Mouse (Mus musculus): ENCODE results near the gene Tmem204.

DNA sequence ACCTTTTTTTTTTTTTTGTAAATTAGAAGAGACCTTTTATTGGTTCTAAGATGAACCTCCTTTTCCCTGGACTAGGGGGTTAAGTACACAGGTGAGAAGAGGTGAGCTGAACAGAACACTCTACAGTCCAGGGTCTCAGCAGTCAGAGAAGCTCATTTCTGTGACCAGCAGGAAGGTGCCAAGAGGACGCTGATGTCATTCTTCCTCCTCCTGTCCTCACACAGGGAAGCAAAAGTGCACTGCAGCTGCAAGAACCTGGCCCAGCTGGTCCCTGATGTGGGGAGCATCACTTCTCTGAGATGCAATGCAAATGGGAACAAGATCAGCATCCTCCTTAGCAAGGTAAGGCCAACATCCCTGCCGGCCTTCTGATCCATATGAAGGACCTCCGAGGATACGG is 38.1 kb downstream of the Tmem204 start:
- no peak for TF ChIP-seq EP300 (IDR thresholded peaks at IDR 0.05; ENCODE audit: low read depth)
- TF ChIP-seq CTCF (IDR thresholded peaks at IDR 0.05; ENCODE audit: low read depth): no peak

Measured in liver, postnatal 0 days (tissue).